Mouse (Mus musculus): ENCODE measurements around the gene Bzw2.

Bzw2 gene

GRCm38 (mm10) chr12:36072860-36073259 is 85.0 kb downstream of the Bzw2 start:
- no peak for DNase-seq (ENCODE audit: extremely low spot score)

- DNase-seq (ENCODE audit: extremely low spot score), result no peak
Measured at GRCm38 (mm10) chr12:36070231-36070630, 87.6 kb downstream of the Bzw2 start.

- no peak for DNase-seq (ENCODE audit: extremely low spot score)
Measured at GRCm38 (mm10) chr12:36067538-36067937, 90.3 kb downstream of the Bzw2 start.

GRCm38 (mm10) chr12:36065911-36066310 is 92.0 kb downstream of the Bzw2 start:
- no peak for DNase-seq (ENCODE audit: extremely low spot score)

GRCm38 (mm10) chr12:36057699-36058098 is 100.2 kb downstream of the Bzw2 start:
- no peak for DNase-seq (ENCODE audit: extremely low spot score)

GRCm38 (mm10) chr12:36050276-36050675 is 107.6 kb downstream of the Bzw2 start:
- DNase-seq (ENCODE audit: extremely low spot score), result no peak

- DNase-seq (ENCODE audit: extremely low spot score), result no peak
Measured at GRCm38 (mm10) chr12:36047593-36047992, 110.3 kb downstream of the Bzw2 start.

GRCm38 (mm10) chr12:36046196-36046595 is 111.7 kb downstream of the Bzw2 start:
- DNase-seq (ENCODE audit: extremely low spot score), result no peak

GRCm38 (mm10) chr12:36044691-36045090 is 113.2 kb downstream of the Bzw2 start:
- no peak for DNase-seq (ENCODE audit: extremely low spot score)

- peak; percentile 92 for DNase-seq (ENCODE audit: extremely low spot score)
Measured at GRCm38 (mm10) chr12:36042348-36042778, 115.5 kb downstream of the Bzw2 start, which contains the start of gene Tspan13. Tspan13 (minus strand) TSS chr12:36042500.

Measured in embryo, embryonic 9.5 days (tissue).